Mouse (Mus musculus) neural tube, embryonic 11.5 days (tissue): ENCODE measurements at regions not wholly inside any gene's neighbourhood (a gene's known extent, or its start where the extent isn't known, plus 50 kb on each side); places are given as distances from the start of the nearest gene placed in this dataset.

Experiments used
- ATAC-seq: fragments of 200-750 bp; cut with Nextera tagmentation; 2 replicates; pipeline ENCODE4 v1.8.0; 2017; ENCODE audit warnings: moderate number of reproducible peaks, mild to moderate bottlenecking, moderate TSS enrichment, moderate library complexity; ENCODE audit not compliant: insufficient read depth, low FRiP score, low TSS enrichment
- DNase-seq: peaks from one replicate; pipeline ENCODE4 v3.0.0-alpha.2; 2015; ENCODE audit warnings: low spot score
- H3K27ac ChIP-seq: fragments of 300-500 bp; sonication (generic); 2 replicates; pipeline ENCODE4 v1.5.1; 2014; ENCODE audit warnings: low read depth, mild to moderate bottlenecking, low read length
- H3K27me3 ChIP-seq: fragments of 300-500 bp; sonication (generic); 2 replicates; pipeline ENCODE4 v1.6.1; 2014; ENCODE audit warnings: mild to moderate bottlenecking, low read length, mixed read lengths; ENCODE audit not compliant: control insufficient read depth, insufficient read depth
- H3K36me3 ChIP-seq: fragments of 300-500 bp; sonication (generic); 2 replicates; pipeline ENCODE4 v1.6.1; 2014; ENCODE audit warnings: mild to moderate bottlenecking, low read length, moderate library complexity, mixed read lengths; ENCODE audit not compliant: control insufficient read depth, insufficient read depth
- H3K4me1 ChIP-seq: fragments of 300-500 bp; sonication (generic); 2 replicates; pipeline ENCODE4 v1.6.1; 2014; ENCODE audit warnings: low read length, mixed read lengths; ENCODE audit not compliant: control insufficient read depth, insufficient read depth
- H3K4me2 ChIP-seq: fragments of 300-500 bp; sonication (generic); 2 replicates; pipeline ENCODE4 v1.6.1; 2014; ENCODE audit warnings: low read depth, mild to moderate bottlenecking, moderate library complexity
- H3K4me3 ChIP-seq: fragments of 300-500 bp; sonication (generic); 2 replicates; pipeline ENCODE4 v1.5.1; 2014; ENCODE audit warnings: low read depth, low read length
- H3K9ac ChIP-seq: fragments of 300-500 bp; sonication (generic); 2 replicates; pipeline ENCODE4 v1.6.1; 2014; ENCODE audit warnings: mild to moderate bottlenecking, low read length
- H3K9me3 ChIP-seq: fragments of 300-500 bp; sonication (generic); 2 replicates; pipeline ENCODE4 v1.6.1; 2016; ENCODE audit warnings: low read length; ENCODE audit not compliant: control insufficient read depth
- WGBS: fragments of 180-500 bp; shearing (Covaris S2); extraction: QIAGEN DNeasy Blood & Tissue Kit; methylation state at CpG from one replicate; pipeline ENCODE4 v1.1.7; 2014; 5-methylcytosine and 5-hydroxymethylcytosine counted together

DNA sequence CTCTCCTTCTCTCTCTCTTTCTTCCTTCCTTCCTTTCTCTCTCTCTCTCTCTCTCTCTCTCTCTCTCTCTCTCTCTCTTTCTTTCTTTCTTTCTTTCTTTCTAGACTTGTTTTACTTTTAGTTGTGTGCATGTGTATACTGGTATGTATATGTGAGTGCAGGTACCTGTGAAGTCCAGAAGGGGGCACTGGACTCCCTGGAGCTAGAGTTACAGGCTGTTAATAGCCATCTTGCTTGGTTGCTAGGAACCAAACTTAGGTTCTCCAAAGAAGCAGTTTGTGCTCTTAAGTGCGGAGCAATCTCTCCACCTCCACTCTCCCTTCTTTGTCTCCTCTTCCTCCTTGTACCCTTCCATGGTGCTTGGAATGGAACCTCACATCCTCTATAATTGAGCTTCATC is 77.2 kb downstream of the Gm10604 start:
- Histone ChIP-seq H3K9ac (no peak overlapping the region), H3K4me3 (no peak overlapping the region), H3K4me1 (no peaks in the 10 kb centered on the region), H3K4me2 (no peak overlapping the region), H3K36me3 (no peaks in the 10 kb centered on the region), H3K9me3 (no peaks in the 10 kb centered on the region), H3K27ac (no peak overlapping the region), H3K27me3 (no peaks in the 10 kb centered on the region)
- WGBS, result 94% methylated on average over 1 of the region's 1 CpGs
- DNase-seq, result no peak
- no peak for ATAC-seq

DNA sequence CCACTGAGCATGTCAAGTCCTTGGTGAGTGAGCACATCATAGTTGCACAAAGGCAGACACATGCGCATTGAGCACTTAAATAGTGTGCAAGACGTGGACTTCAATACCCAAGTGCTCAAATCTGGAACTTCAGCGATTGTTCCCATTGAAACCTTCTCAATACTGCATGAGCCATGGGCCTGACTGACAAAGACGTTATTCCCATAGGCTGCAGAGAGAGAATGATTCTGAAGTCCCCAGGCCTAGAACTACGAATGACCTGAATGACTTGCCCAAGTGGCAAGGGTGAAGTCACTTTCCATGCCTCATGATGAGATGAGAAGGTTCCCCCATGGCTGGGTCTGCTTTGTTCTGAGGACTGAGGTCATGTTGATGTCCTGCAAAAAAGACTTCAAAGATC is 77.7 kb downstream of the Gm10604 start:
- Histone ChIP-seq H3K9ac (no peak overlapping the region), H3K4me3 (no peak overlapping the region), H3K36me3 (no peaks in the 10 kb centered on the region), H3K27me3 (no peaks in the 10 kb centered on the region), H3K27ac (no peak overlapping the region), H3K4me1 (no peaks in the 10 kb centered on the region), H3K4me2 (no peak overlapping the region), H3K9me3 (no peaks in the 10 kb centered on the region)
- ATAC-seq (no peak), DNase-seq (no peak)
- 90% methylated on average over 5 of the region's 5 CpGs for WGBS

DNA sequence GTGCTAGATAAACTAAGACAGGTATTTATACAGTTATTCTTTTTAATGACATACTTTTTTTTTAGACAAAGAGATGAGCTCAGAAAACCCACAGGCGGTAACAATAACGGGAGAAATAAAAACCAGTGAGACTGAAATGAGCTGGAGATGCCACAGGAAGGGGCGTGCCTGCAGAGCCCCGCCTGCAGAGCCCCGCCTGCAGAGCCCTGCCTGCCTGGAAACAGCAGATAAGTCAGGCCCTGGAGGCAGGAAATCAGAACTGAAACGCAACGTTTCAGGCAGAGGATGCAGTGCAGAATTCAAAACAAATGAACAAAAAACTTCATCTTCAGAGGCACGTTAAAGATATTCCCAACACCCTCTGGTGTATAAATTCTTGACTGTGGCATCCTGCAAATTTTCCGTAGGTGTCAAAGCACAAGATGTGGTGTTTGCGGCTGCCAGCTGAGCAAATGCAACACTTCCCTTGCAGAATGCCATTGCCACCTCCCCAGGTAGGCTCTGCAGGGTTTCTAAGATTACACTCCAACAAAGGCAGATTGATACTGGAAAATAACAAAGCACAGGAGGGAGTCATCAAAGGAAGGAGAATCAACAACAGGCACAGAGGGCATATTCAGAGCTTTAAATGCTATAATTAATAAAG is 81.0 kb downstream of the Gm10604 start:
- no peak for DNase-seq
- no peak overlapping the region for H3K4me2 ChIP-seq

DNA sequence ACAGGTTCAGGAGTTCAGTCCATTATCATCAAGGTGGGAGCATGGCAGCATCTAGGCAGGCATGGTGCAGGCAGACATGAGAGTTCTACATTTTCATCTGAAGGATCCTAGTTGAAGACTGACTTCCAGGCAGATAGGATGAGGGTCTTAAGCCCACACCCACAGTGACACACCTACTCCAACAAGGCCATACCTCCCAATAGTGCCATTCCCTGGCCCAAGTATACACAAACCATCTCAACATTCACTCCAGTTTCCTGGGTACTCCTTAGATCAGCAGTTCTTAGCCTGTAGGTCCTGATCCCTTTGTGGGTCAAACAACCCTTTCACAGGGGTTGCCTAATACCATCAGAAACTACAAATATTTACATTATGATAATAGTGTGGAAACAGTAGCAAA is 83.8 kb downstream of the Gm10604 start:
- H3K4me2 ChIP-seq, result no peak overlapping the region
- H3K9me3 ChIP-seq, result no peaks in the 10 kb centered on the region
- no peak overlapping the region for H3K4me3 ChIP-seq
- no peak for ATAC-seq
- no peak overlapping the region for H3K27ac ChIP-seq
- H3K27me3 ChIP-seq, result no peaks in the 10 kb centered on the region
- H3K9ac ChIP-seq, result no peak overlapping the region
- H3K4me1 ChIP-seq, result no peaks in the 10 kb centered on the region
- no peak for DNase-seq
- no peaks in the 10 kb centered on the region for H3K36me3 ChIP-seq

More for the DNA sequence above, 81.0 kb downstream of the Gm10604 start:
- Histone ChIP-seq H3K4me3 (no peak overlapping the region), H3K36me3 (no peaks in the 10 kb centered on the region), H3K9ac (no peak overlapping the region), H3K4me1 (no peaks in the 10 kb centered on the region), H3K27ac (no peak overlapping the region), H3K27me3 (no peaks in the 10 kb centered on the region), H3K9me3 (no peaks in the 10 kb centered on the region)
- WGBS, result 14% methylated on average over 10 of the region's 10 CpGs
- ATAC-seq, result no peak

DNA sequence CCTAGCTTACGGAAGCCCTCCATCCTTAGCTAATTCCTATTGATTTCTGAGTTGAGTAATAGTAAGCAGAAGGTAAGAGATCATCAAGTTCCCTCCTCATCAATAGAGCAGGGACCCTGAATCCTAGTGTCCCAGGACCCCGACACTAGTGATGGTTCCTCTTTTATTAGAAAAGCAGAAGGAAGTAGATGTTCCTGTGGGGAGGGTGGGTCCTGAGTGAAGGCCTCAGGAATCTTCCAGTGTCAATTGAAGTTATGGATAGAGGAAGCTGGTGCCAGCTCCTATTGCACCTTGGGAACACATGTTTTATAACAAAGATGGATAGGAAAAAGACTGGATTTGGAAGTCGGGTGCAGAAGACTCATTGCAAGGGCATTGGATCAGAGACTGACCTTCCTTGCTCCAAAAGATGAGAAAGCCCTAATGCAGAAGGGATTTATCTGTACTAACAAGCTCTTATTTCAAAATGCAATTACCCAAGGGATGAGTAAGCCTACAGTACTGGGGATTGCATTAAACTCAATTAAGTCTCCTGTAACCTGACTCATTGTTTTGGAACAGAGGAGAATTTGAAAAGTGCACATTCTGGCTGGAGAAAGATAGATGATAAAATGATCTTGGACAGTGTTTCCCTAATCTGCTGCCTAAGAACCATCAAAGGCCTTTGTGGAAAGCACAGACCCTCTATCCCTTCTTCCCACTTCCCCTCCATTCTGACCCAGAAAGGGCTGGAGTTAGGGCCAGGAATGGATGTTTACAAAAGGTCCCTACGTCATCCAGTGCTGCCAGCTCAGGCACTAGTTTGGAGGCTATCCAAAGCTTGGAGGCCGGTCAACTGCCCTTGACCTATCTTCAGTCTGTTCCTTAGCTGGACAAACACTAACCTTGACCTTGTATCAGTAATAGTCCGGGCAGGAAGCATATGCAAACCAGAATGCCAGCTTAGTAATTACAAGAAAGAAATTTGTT is 84.9 kb downstream of the Gm10604 start:
- no peak for ATAC-seq
- WGBS, result 84% methylated on average over 6 of the region's 6 CpGs
- H3K4me3 ChIP-seq, result no peak overlapping the region

DNA sequence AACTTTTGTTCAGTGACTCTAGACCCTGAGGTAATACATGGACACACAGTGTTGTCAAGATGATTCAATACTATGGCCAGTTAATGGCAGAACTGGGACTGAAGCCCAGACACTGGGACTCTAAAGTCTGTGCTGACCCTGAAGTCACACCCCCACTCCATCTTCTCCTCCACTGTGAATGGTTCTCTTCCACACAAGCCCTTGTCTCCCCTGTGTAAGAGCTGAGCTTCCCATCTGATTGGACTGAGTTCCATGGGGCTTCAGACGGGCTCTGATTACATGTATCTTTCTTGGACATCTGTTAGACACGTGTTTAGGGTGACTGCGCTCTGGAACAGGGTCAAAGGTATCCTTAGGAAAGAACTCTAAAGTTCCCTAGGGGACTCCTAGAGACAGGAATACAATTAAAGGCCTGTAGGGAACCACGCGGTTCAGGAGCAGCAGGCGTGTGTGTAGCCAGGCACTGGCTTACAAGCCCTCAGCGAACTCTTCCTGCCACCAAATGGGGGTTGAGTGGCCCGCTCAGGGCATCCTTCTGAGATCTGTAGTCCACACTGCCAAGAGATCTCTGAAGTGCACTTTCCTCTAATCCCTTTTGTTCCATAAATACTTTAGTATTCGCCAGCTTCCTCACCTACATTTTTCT is 87.4 kb downstream of the Gm10604 start:
- H3K9ac ChIP-seq, result no peak overlapping the region
- H3K36me3 ChIP-seq, result no peaks in the 10 kb centered on the region
- no peak for ATAC-seq
- H3K4me3 ChIP-seq, result no peak overlapping the region
- H3K9me3 ChIP-seq, result no peaks in the 10 kb centered on the region
- H3K4me2 ChIP-seq, result no peak overlapping the region
- H3K27me3 ChIP-seq, result no peaks in the 10 kb centered on the region
- no peak overlapping the region for H3K27ac ChIP-seq
- 66% methylated on average over 9 of the region's 9 CpGs for whole genome bisulfite sequencing
- no peak for DNase-seq
- H3K4me1 ChIP-seq, result no peaks in the 10 kb centered on the region

More for the DNA sequence above, 84.9 kb downstream of the Gm10604 start:
- Histone ChIP-seq H3K9me3 (no peaks in the 10 kb centered on the region), H3K9ac (no peak overlapping the region), H3K4me2 (no peak overlapping the region), H3K36me3 (no peaks in the 10 kb centered on the region), H3K27me3 (no peaks in the 10 kb centered on the region), H3K27ac (no peak overlapping the region), H3K4me1 (no peaks in the 10 kb centered on the region)
- no peak for DNase-seq

DNA sequence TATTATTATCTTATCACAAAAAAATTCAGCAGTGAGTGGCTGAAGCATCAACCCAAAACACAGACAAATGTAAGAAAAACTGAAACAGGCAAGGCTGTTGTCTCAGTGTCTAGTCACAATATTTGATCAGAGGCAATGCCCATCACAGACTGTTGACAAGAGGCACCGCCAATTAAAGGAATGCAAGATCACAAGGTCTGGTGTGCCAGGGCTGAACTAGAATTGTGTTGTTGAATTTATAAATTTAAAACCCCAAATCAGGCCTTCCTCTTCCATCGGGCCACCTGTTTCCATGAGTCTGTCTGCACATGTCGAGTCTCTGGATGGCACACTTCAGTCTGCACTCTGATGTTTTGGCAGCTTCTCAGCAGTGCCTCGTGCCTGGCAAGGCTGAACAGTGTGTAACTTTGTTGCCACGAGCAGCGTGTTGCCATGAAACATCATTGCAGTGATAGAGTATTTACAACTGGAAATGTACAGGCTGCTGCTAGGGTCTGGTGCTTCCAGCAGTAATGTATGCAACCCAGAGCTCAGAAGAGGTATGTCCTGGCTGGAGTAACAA is 91.9 kb downstream of the Gm10604 start:
- H3K27me3 ChIP-seq, result no peaks in the 10 kb centered on the region
- H3K4me2 ChIP-seq, result no peak overlapping the region
- no peak overlapping the region for H3K4me3 ChIP-seq
- H3K9me3 ChIP-seq, result no peaks in the 10 kb centered on the region
- no peak for ATAC-seq
- 84% methylated on average over 6 of the region's 6 CpGs for WGBS
- no peak for DNase-seq
- H3K27ac ChIP-seq, result no peak overlapping the region
- no peaks in the 10 kb centered on the region for H3K36me3 ChIP-seq
- 0 out of 2 replicates have a peak, but pooled peaks cover 4% of the 10 kb centered on the region for H3K4me1 ChIP-seq
- H3K9ac ChIP-seq, result no peak overlapping the region

DNA sequence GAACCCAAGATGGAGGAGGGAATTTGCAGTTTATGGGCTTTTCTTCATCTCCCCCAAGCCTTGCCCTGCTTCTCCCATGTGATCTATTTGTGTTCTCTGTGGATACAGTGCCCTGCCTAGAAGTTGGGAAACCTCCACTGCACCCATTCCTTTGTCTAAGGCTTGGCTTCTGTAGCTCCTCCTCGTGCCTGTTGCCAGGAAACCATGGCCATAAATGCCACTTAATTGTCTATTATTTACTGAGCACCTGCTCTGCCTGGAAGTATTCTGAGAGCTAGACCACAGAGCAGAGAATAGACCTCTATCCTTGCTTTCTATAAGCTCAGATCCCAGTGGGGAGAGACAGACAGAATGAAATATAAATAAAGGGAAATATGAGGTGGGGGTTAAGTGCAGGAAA is 93.7 kb downstream of the Gm10604 start:
- H3K9me3 ChIP-seq, result no peaks in the 10 kb centered on the region
- H3K4me1 ChIP-seq, result 0 out of 2 replicates have a peak, but pooled peaks cover 4% of the 10 kb centered on the region
- H3K36me3 ChIP-seq, result no peaks in the 10 kb centered on the region
- H3K9ac ChIP-seq, result no peak overlapping the region
- DNase-seq, result no peak
- no peak overlapping the region for H3K4me3 ChIP-seq
- peak; percentile 58; the same call in 1 of the 2 replicates for ATAC-seq
- H3K27me3 ChIP-seq, result no peaks in the 10 kb centered on the region
- H3K4me2 ChIP-seq, result no peak overlapping the region
- H3K27ac ChIP-seq, result 0 out of 2 replicates have a peak overlapping the region, but pooled peaks have one; percentile 8
- WGBS, result 5% methylated on average over 1 of the region's 1 CpGs
